Mouse (Mus musculus): ENCODE results near the gene Duox2. TPM values are rescaled to one million over a fixed set of nuclear protein-coding genes. Genes with fewer than 3 reads are reported as not detected.
"Not testable (repeated sequence)": the region's sequence is repeated elsewhere in the genome, so short reads cannot be mapped to it uniquely, and the experiment has no call there.

The Duox2 gene
- 0.07 TPM in 1 of 2 replicates, not detected in the other for polyA plus RNA-seq (2014; fragmentation: Nextera tagmentation; extraction: Ambion mirVana)

DNA sequence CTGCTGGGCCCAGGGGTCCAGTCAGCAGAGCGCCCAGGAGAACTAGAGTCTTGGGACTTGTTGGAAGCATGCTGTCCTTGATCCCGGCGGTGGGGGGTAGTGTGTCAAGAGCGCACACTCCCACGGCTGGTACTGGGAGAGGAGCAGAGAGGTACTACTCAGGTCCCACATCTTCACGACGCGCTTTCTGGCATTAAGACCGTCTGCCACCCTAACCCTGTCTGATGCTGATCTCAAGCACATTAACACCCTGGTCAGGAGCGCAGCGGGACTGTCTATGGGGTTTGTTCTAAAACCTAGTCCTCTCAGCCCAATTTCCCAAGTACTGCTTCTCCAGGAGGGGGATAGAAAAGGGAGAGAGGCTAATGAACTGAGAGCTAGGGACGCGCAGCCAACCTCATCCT is at the start of gene Duox2:
Gene Duox2 (minus strand): TSS at position 354 of the 404 bp plus-strand sequence.
- Histone ChIP-seq H3K27me3 (ENCODE audit: insufficient read depth, low read length) (peaks cover 84% of the 10 kb centered on the region), H3K9me3 (ENCODE audit: low read depth, low read length) (no peaks in the 10 kb centered on the region), H3K27ac (ENCODE audit: low read depth) (no peak within 1 kb of the TSS), H3K4me1 (ENCODE audit: insufficient read depth) (0 out of 2 replicates have a peak, but pooled peaks cover 6% of the 10 kb centered on the region), H3K9ac (no peak within 1 kb of the TSS), H3K4me2 (peak within 1 kb of the TSS; percentile 52), H3K36me3 (ENCODE audit: insufficient read depth) (no peaks in the 10 kb centered on the region), H3K4me3 (ENCODE audit: low read depth, low read length) (peak within 1 kb of the TSS; percentile 27)
- no peak for TF ChIP-seq CTCF (IDR thresholded peaks at IDR 0.05; ENCODE audit: low read depth)
- ATAC-seq (ENCODE audit: insufficient read depth) (no peak), DNase-seq (peak; percentile 4)
- WGBS, result 4% methylated on average over 13 of the region's 13 CpGs

DNA sequence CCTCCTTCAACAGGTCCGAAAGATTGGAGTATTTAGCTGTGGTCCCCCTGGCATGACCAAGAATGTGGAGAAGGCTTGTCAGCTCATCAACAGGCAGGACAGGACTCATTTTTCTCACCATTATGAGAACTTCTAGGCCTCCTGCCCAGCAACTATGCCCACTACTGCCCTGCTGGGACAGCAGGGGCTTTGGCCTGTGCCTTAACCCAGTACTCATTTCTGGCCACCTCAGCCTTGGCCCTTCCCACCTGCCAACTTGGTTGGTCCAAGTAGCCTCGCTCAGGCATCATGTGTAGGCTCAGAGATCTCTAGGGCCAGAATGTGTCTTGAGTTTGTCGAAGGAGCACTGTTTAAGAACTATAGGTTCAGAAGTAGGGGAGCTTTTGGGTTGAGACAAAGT is 49.0 kb upstream of the Duox2 start:
- Histone ChIP-seq H3K27ac (ENCODE audit: low read depth) (no peak overlapping the region), H3K4me3 (ENCODE audit: low read depth, low read length) (no peak overlapping the region), H3K36me3 (ENCODE audit: insufficient read depth) (no peaks in the 10 kb centered on the region), H3K4me2 (no peak overlapping the region), H3K27me3 (ENCODE audit: insufficient read depth, low read length) (no peaks in the 10 kb centered on the region), H3K4me1 (ENCODE audit: insufficient read depth) (0 out of 2 replicates have a peak, but pooled peaks cover 3% of the 10 kb centered on the region), H3K9me3 (ENCODE audit: low read depth, low read length) (no peaks in the 10 kb centered on the region), H3K9ac (no peak overlapping the region)
- DNase-seq (no peak), ATAC-seq (ENCODE audit: insufficient read depth) (no peak)
- WGBS, result 91% methylated on average over 3 of the region's 3 CpGs
- TF ChIP-seq CTCF (IDR thresholded peaks at IDR 0.05; ENCODE audit: low read depth), result no peak

DNA sequence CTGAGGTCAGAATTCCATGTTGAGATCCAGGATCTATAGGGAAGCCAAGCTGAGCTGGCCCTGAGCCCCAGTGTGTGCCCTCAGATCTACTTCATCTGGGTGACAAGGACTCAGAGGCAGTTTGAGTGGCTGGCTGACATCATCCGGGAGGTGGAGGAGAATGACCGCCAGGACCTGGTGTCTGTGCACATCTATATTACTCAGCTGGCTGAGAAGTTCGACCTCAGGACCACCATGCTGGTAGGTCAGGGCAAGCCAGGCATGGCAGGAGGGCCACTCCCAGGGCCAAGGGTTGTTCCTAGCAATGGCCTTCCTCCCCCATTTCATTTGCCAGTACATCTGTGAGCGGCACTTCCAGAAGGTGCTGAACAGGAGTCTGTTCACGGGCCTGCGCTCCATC is 47.9 kb upstream of the Duox2 start:
- not testable (repeated sequence) for H3K36me3 ChIP-seq (ENCODE audit: insufficient read depth); H3K27me3 ChIP-seq (ENCODE audit: insufficient read depth, low read length); H3K9me3 ChIP-seq (ENCODE audit: low read depth, low read length); ATAC-seq (ENCODE audit: insufficient read depth); H3K4me3 ChIP-seq (ENCODE audit: low read depth, low read length); H3K27ac ChIP-seq (ENCODE audit: low read depth); DNase-seq; H3K9ac ChIP-seq; H3K4me1 ChIP-seq (ENCODE audit: insufficient read depth); H3K4me2 ChIP-seq
- 85% methylated on average over 6 of the region's 6 CpGs for WGBS

DNA sequence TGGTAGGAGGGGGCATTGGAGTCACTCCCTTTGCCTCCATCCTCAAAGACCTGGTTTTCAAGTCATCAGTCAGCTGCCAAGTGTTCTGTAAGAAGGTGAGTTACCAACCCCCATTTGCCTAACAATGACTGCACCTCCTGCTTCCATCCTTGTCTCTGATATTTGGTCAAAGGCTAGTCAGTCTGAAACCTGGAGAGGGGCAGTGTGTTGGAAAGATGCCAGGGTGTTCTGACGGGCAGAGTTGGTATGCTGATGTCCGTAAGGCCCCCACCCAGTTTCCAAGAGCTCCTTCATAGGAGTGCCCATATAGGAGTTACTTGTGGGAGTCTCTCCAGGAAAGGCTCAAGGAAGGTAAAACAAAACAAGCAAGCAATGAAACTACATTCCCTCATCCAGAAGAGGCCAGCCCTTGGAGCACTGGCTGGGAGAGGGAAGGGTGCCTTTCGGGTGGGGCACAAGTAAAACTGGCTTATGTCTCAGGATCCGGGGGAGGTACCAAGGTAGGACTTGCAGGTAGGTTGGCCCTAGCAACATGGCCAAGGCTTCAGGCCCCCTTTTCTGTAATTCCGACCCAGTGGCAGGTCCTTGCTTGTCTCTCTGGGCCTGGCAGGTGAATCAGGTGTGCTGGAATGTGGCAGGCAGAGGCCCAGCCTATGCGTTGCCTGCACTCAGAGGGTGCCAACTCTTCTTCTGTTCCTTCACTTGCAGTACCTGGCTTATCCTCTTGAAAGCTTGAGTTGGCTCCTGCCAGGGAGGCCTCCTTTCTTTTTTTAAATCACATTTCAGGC is 47.1 kb upstream of the Duox2 start:
- no peaks in the 10 kb centered on the region for H3K36me3 ChIP-seq (ENCODE audit: insufficient read depth)
- no peak for ATAC-seq (ENCODE audit: insufficient read depth)
- no peak overlapping the region for H3K4me2 ChIP-seq
- H3K9ac ChIP-seq, result no peak overlapping the region
- H3K27me3 ChIP-seq (ENCODE audit: insufficient read depth, low read length), result no peaks in the 10 kb centered on the region
- 73% methylated on average over 6 of the region's 6 CpGs for WGBS
- H3K4me3 ChIP-seq (ENCODE audit: low read depth, low read length), result no peak overlapping the region
- no peaks in the 10 kb centered on the region for H3K9me3 ChIP-seq (ENCODE audit: low read depth, low read length)
- TF ChIP-seq CTCF (IDR thresholded peaks at IDR 0.05; ENCODE audit: low read depth), result no peak
- no peak for DNase-seq
- H3K4me1 ChIP-seq (ENCODE audit: insufficient read depth), result 0 out of 2 replicates have a peak, but pooled peaks cover 3% of the 10 kb centered on the region
- no peak overlapping the region for H3K27ac ChIP-seq (ENCODE audit: low read depth)

DNA sequence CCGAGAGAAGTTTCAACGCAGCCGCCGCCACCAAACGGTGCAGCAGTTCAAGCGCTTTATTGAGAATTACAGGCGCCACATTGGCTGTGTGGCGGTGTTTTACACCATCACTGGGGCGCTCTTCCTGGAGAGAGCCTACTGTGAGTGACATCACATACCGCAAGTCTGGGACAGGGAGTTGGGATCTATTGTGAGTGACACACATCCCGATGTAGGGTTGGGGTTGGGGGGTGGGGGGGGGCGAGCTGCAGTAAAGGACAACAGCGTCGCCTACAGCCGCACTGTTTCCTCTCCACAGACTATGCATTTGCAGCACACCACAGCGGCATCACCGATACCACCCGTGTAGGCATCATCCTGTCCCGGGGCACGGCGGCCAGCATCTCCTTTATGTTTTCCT is 39.0 kb upstream of the Duox2 start:
- ATAC-seq (ENCODE audit: insufficient read depth), result no peak
- WGBS, result 59% methylated on average over 21 of the region's 21 CpGs

DNA sequence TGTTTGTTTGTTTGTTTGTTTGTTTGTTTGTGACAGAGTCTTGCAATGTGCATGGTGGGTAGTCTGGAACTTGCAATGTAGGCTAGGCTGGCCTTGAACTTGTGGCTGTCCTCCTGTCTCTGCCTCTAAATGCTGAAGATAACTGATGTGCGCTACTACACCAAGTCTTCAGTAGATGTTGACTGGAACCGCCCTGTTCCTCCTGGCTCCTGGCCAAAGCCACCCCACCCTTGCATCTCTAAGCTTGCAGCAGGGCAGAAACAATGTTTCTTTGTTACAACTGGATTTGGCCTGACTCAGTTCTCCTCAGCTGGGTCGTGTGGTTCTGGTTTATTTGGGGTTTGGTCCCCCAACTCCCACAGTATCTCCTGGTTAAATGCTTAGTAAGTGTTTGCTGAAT is 35.9 kb upstream of the Duox2 start:
- no peaks in the 10 kb centered on the region for H3K4me1 ChIP-seq (ENCODE audit: insufficient read depth)
- H3K36me3 ChIP-seq (ENCODE audit: insufficient read depth), result no peaks in the 10 kb centered on the region
- no peaks in the 10 kb centered on the region for H3K9me3 ChIP-seq (ENCODE audit: low read depth, low read length)
- H3K27ac ChIP-seq (ENCODE audit: low read depth), result no peak overlapping the region
- ATAC-seq (ENCODE audit: insufficient read depth), result no peak
- WGBS, result 60% methylated on average over 3 of the region's 3 CpGs
- H3K4me3 ChIP-seq (ENCODE audit: low read depth, low read length), result no peak overlapping the region
- DNase-seq, result peak; percentile 46
- TF ChIP-seq CTCF (IDR thresholded peaks at IDR 0.05; ENCODE audit: low read depth), result no peak
- no peaks in the 10 kb centered on the region for H3K27me3 ChIP-seq (ENCODE audit: insufficient read depth, low read length)
- H3K9ac ChIP-seq, result no peak overlapping the region
- no peak overlapping the region for H3K4me2 ChIP-seq

More for the DNA sequence above, 39.0 kb upstream of the Duox2 start:
- H3K27me3 ChIP-seq (ENCODE audit: insufficient read depth, low read length), result no peaks in the 10 kb centered on the region
- no peak overlapping the region for H3K27ac ChIP-seq (ENCODE audit: low read depth)
- H3K4me2 ChIP-seq, result peak overlapping the region; percentile 16; the same call in 1 of the 2 replicates
- H3K9me3 ChIP-seq (ENCODE audit: low read depth, low read length), result no peaks in the 10 kb centered on the region
- no peak overlapping the region for H3K9ac ChIP-seq
- no peak for DNase-seq
- no peaks in the 10 kb centered on the region for H3K4me1 ChIP-seq (ENCODE audit: insufficient read depth)
- no peak overlapping the region for H3K4me3 ChIP-seq (ENCODE audit: low read depth, low read length)
- no peak for TF ChIP-seq CTCF (IDR thresholded peaks at IDR 0.05; ENCODE audit: low read depth)
- no peaks in the 10 kb centered on the region for H3K36me3 ChIP-seq (ENCODE audit: insufficient read depth)

DNA sequence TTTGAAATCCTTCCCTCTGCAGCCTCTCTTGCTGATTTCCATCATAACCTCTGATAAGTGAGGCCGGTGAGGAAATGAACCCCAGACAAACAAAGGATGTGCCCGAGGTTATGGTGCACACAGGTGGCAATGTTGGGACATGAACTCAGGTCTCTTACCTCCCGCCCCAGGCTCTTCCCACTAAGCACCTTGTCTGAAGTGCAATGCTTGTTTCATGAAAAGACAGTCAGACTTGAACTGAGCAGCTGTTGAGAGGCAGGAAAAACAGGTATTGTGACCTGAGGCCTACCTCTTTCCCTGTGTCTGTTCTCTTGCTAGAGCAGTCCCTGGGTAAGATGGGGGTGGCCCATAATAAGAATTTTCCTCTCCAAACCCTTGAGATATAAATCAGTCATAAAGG is 34.0 kb upstream of the Duox2 start:
- H3K4me3 ChIP-seq (ENCODE audit: low read depth, low read length), result no peak overlapping the region
- H3K9me3 ChIP-seq (ENCODE audit: low read depth, low read length), result no peaks in the 10 kb centered on the region
- H3K9ac ChIP-seq, result no peak overlapping the region
- H3K4me1 ChIP-seq (ENCODE audit: insufficient read depth), result no peaks in the 10 kb centered on the region
- DNase-seq, result no peak
- no peaks in the 10 kb centered on the region for H3K27me3 ChIP-seq (ENCODE audit: insufficient read depth, low read length)
- no peak overlapping the region for H3K27ac ChIP-seq (ENCODE audit: low read depth)
- no peaks in the 10 kb centered on the region for H3K36me3 ChIP-seq (ENCODE audit: insufficient read depth)
- 71% methylated on average over 3 of the region's 3 CpGs for WGBS
- TF ChIP-seq CTCF (IDR thresholded peaks at IDR 0.05; ENCODE audit: low read depth), result no peak
- no peak overlapping the region for H3K4me2 ChIP-seq
- ATAC-seq (ENCODE audit: insufficient read depth), result no peak

DNA sequence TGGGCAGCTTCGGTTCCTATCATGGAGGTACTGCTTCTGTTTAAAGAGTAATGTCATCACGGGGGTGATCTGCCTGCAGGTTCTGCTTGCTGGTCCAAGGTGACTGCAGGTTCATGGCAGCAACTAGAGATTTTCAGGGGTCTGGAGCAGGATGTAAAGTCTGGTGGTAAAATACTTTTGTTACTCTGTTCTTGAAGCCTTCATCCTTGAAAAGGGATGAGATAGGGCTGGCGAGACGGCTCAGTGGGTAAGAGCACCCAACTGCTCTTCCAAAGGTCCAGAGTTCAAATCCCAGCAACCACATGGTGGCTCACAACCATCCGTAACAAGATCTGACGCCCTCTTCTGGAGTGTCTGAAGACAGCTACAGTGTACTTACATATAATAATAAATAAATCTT is 32.1 kb upstream of the Duox2 start:
- H3K27ac ChIP-seq (ENCODE audit: low read depth); H3K9me3 ChIP-seq (ENCODE audit: low read depth, low read length); H3K4me3 ChIP-seq (ENCODE audit: low read depth, low read length); ATAC-seq (ENCODE audit: insufficient read depth); DNase-seq; H3K27me3 ChIP-seq (ENCODE audit: insufficient read depth, low read length); H3K9ac ChIP-seq; H3K4me2 ChIP-seq; H3K4me1 ChIP-seq (ENCODE audit: insufficient read depth); H3K36me3 ChIP-seq (ENCODE audit: insufficient read depth): not testable (repeated sequence)
- WGBS, result 69% methylated on average over 4 of the region's 6 CpGs

Data from lung, embryonic 14.5 days (tissue).